Mouse (Mus musculus): ENCODE measurements around the gene Gpx2. TPM values are rescaled to one million over a fixed set of nuclear protein-coding genes. Genes with fewer than 3 reads are reported as not detected.

Gene Gpx2
- total RNA-seq, 2 experiments from 2014 or later = 0.88 TPM; not detected in 1

DNA sequence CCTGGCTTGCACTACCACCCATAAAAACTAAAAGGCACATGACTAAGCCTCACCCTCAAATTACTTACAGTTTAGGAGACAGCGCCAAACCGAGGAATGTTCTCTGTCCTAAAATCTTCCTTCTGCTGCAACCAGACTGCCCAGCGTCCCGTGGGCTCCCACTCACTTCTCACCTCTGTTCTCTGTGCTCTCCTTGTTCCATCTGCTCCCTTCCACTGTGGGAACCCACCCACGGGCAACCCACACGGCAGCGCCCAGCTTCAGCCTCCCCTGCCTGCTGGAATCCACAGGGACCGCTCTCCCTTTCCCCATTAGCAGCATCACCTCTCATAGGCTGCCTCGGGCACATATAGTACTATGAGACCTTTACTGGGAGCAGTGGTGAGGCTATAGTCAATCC lies 23.6 kb upstream of the Gpx2 start:
- no peak for TF ChIP-seq CTCF (conservative IDR thresholded peaks at IDR 0.05)
- H3K4me3 ChIP-seq = peak overlapping the region; percentile 27; the same call in 1 of the 2 replicates
- peak overlapping the region; percentile 50 for H3K27ac ChIP-seq
- peak; percentile 51 to 53 for DNase-seq (ENCODE audit: low spot score in 2 of 2)

DNA sequence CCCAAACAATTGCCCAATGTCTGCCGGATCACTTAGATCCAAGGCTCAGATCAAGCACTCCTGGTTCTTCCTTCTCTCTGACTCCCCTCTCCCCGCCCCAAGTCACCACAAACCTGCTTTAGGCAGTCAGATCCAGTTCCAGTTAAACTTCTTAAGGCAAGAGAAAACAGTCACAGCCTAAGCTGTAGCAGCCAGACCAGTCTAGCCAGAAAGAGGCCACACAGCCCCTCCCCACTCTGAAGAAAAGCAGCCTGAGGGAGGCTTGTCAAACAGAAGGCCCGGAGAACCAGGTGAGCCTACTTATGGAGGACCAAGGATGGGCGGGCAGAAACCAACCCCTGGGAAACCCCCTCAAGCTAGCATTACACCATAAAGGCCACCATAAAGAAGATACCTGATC lies 22.8 kb upstream of the Gpx2 start:
- TF ChIP-seq CTCF (conservative IDR thresholded peaks at IDR 0.05) = no peak
- H3K27ac ChIP-seq = peak overlapping the region; percentile 50
- DNase-seq (ENCODE audit: low spot score in 2 of 2) = no peak
- no peak overlapping the region for H3K4me3 ChIP-seq

DNA sequence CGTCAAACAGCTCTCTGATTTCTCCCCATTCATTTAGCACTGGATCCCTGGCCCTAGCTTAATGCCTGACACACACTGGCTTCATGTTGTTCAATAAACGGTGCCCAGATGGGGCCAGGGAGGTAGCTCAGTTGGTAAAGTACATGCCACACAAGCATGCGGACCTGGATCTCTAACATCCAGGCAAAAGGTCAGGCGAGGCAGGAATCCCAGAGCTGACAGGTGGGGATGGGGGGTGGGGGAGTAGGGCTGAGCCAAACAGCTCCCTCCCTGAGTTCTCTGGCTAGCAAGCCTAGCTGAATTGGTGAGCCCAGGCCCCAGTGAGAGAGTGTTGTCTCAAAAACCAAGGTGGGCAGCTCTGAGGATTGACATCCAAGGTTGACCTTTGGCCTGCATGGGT lies 21.8 kb upstream of the Gpx2 start:
- peak overlapping the region; percentile 50; the same call in 1 of the 2 replicates for H3K27ac ChIP-seq
- no peak for TF ChIP-seq CTCF (conservative IDR thresholded peaks at IDR 0.05)
- H3K4me3 ChIP-seq = no peak overlapping the region
- DNase-seq (ENCODE audit: low spot score in 2 of 2) = no peak

DNA sequence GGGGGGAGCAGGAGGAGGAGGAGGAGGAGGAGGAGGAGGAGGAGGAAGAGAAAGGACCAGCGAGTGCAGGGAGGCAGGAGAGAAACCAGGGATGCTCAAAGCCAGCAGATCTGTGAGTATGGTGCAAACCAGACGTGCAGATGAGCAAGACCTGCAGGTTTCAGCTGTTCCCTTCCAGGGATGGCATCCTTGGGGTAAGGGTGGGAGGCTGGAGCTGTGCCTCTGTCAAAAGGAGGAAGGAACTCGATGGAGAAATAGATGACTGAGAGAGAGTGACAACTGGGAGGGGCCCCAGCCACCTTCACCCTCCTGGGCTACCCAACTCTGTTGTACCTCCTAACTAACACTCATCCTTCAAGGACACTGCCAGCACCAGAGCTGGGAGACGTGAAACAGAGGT lies 21.4 kb upstream of the Gpx2 start:
- DNase-seq (ENCODE audit: low spot score in 2 of 2) = no peak
- Histone ChIP-seq H3K4me3 (no peak overlapping the region), H3K27ac (0 out of 2 replicates have a peak overlapping the region, but pooled peaks have one; percentile 50)
- no peak for TF ChIP-seq CTCF (conservative IDR thresholded peaks at IDR 0.05)

DNA sequence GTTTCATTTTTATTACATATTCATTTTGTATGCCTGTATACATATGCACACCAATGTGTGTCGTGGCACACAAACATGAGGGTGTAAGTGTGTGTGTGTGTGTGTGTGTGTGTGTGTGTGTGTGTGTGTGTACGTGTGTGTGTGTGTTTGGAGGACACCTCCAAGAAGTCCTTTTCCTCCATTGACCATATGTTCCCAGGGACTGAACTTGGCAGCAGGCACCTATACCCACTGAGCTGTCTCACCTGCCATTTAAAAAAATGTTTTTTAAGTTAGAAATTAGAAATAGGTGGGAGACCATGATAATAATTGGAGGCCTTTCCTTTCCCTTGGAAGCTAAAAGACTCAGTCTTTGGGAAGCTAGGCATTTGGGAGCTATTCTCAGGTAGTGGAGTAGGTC lies 18.8 kb upstream of the Gpx2 start:
- Histone ChIP-seq H3K27ac (no peak overlapping the region), H3K4me3 (no peak overlapping the region)
- DNase-seq (ENCODE audit: low spot score in 2 of 2) = no peak
- TF ChIP-seq CTCF (conservative IDR thresholded peaks at IDR 0.05) = no peak

DNA sequence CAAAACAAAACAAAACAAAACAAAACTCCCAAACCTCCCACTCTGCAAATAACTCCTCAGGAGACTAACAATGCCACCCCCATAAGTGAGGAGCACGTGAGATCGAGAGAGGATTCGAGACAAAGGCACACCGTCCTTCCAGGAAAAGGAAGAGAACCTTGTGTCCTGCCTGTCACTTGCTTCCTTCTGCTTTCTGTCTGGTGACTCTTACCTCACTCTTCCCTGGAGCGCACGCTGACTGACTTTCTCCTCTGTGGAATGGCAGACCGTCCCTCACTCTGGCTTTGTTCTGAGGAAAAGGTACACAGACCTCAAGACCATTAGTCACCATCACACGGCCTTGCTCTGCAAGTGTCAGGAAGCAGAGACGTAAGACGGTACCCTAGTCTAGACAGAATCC lies 18.2 kb upstream of the Gpx2 start:
- H3K27ac ChIP-seq = no peak overlapping the region
- no peak for DNase-seq (ENCODE audit: low spot score in 2 of 2)
- TF ChIP-seq CTCF (conservative IDR thresholded peaks at IDR 0.05) = no peak
- H3K4me3 ChIP-seq = no peak overlapping the region

DNA sequence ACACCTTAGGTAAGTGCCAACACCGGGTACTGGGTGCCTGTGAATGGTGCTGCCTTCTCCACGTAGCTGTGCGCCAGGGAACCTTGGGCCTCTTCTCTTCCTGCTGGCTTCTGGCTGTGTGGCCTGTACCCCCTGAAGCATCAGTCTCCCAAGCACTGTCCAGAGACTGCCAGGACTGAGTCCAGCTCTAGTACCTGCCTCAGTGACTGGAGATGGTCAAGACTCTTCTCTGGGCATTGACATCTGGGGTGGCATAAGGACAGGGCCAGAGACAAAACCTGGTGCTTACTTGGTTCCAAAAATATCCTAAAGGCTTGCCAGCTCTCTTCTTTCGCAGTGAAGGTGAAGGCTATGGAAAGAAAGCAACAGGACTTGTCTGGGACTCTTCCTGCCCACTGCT lies 15.7 kb upstream of the Gpx2 start:
- TF ChIP-seq CTCF (conservative IDR thresholded peaks at IDR 0.05) = no peak
- no peak for DNase-seq (ENCODE audit: low spot score in 2 of 2)
- no peak overlapping the region for H3K4me3 ChIP-seq
- no peak overlapping the region for H3K27ac ChIP-seq

DNA sequence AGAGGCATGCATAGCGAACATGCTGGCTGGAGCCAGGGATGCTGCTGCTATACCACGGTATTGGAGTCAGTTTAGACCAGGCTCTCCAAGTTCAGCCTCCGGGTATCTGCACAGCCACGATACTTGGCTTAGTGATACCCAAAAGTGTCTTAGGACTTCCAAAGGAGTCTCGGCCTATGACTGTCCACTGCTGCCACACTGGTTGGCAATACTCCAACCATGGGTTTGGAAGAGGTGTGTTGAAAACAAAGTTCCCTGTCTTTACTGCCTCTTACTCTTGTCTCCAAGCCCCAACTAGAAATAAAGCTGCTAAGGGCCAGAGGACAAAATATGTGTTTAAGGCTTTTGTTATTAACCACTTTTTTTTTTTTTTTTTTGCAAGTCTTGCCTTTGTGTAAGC lies 15.1 kb upstream of the Gpx2 start:
- Histone ChIP-seq H3K27ac (no peak overlapping the region), H3K4me3 (no peak overlapping the region)
- TF ChIP-seq CTCF (conservative IDR thresholded peaks at IDR 0.05) = no peak
- DNase-seq (ENCODE audit: low spot score in 2 of 2) = no peak

DNA sequence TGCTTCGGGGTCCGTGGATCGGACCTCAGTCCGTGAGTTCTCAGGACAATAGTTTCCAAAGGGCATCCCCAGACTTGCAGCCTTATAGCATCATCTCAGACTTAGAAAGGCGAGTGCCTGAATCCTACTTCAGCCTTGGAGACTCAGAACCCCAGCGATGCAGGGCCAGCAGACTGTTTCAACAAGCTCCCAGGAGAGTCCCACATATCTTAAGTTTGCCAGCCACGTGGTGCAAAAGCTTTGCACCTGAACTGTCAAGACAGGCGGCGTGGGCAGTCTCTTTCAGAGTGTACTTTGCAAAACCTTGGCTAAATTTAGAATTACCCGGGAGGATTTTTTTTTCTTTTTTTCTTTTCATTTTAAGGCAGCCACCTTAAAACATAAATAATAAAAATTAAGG lies 12.4 kb upstream of the Gpx2 start:
- Histone ChIP-seq H3K27ac (no peak overlapping the region), H3K4me3 (no peak overlapping the region)
- no peak for DNase-seq (ENCODE audit: low spot score in 2 of 2)
- no peak for TF ChIP-seq CTCF (conservative IDR thresholded peaks at IDR 0.05)

DNA sequence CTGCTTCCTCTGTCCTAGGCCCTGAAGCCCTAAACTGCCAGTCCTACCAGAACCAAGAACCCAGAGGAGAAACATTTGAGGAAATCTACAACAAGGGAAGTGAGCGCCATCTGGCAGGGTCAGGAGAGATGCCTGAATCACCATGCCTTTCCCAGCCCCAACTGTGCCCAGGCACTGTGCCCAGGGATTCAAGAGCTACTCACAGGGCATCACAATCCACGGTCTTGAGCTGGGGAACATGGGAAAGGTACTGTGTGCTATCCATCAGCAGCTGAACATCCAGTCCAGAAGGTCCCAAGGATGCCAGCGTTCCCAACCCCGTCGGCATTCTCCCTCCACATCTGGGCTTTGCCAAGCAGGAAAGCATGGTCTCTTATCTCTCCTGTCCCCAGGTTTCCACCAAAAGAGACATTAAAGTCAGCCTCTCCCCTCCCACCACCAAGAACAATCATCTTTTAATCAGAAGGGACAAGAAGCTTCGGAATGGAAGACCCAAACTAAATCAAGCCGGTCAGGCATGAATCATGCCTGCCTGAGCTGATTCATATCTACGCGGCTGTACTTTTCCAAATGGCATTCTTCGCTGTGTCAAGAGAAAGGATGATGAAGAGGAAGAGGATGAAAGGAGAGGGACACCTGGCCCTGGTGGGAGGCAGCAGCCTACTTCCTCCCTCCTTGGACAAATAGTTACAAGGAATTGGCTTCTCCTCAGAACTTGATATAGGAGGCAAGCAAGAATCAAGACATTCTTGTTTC lies 9.9 kb upstream of the Gpx2 start:
- peak overlapping the region; percentile 1; the same call in 1 of the 2 replicates for H3K27ac ChIP-seq
- no peak for DNase-seq (ENCODE audit: low spot score in 2 of 2)
- no peak for TF ChIP-seq CTCF (conservative IDR thresholded peaks at IDR 0.05)
- H3K4me3 ChIP-seq = no peak overlapping the region

DNA sequence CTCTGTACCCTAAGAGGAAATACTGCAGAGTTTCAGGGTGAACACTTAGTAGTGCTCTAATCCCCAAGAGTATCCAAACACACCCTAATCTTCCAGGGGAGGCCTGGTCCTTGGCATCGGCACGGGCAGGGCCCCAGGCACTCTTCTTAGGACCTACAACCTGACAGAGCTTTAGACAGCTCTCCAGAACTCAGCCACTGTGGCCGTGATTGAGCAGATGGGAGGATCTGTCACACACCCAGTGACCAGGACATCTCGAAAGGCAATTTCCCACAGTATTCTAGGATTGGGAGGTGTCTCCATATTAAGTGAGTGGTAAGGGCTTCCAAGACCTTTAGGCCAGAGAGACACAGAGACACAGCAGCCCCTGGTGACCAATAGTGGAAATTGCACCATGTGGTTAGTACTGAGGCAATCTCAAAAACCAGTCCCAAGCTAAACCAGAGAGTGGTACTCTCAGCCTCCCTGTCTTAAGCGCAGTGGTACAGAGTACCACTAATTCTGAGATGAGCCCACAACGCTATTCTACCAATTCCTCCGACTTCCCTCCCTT lies 8.4 kb upstream of the Gpx2 start:
- Histone ChIP-seq H3K4me3 (no peak overlapping the region), H3K27ac (no peak overlapping the region)
- TF ChIP-seq CTCF (conservative IDR thresholded peaks at IDR 0.05) = peak; percentile 87
- peak in 1 of 2 experiments; percentile 44 for DNase-seq (ENCODE audit: low spot score in 2 of 2)

DNA sequence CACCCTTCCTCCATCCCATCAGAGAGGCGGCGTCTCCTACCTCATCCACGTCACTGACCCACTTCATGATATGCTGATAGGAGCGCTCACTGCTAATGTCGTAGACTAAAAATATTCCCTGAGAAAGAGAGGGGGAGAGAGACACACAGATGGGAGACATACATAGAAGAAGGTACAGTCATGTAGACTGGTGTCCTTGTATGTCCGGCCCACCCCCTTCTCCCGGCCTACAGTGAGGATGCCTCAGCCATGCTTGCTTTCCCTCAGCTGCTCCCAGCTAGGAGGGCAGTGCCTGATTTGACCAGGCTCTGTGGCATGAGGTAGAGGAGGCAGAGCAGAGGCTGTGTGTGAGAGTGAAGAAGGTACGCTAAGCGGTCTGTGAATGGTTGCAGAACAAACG lies 7.7 kb upstream of the Gpx2 start:
- H3K27ac ChIP-seq = no peak overlapping the region
- DNase-seq (ENCODE audit: low spot score in 2 of 2) = no peak
- no peak for TF ChIP-seq CTCF (conservative IDR thresholded peaks at IDR 0.05)
- H3K4me3 ChIP-seq = no peak overlapping the region

DNA sequence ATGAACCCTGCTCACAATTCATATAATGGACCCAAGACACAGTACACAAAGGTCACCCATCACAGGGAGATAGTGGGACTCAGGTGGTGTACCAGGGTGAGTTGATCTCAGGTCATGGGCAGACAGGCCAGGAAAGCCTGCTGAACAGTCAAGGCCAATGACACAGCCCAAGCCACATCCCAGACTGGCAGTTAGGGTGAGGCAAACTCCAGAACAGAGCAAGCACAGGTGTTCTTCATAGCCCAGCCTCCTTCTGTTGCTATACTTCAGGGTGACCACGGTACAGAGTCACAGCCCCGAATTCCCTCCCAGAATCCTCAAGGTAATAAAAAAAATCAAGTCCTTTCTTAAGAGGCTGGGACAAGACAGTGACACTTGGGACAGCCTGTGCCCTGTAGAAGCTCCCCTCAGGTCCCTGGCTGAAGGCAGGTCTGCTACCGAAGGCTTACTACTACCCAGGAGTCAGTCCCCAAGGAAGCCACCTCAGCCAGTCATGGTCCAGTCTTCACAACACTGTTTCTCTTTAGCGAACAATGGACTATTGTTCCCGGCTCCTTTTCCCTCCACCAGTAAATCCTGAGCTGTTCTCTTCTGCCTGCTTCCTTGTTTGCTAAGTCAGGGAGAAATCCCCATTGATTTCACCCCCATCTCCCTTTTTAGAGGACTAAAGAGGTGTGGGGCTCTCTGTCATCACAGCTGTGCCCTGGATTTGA lies 2.8 kb upstream of the Gpx2 start:
- TF ChIP-seq CTCF (conservative IDR thresholded peaks at IDR 0.05) = no peak
- DNase-seq (ENCODE audit: low spot score in 2 of 2) = peak in 1 of 2 experiments; percentile 5
- no peak overlapping the region for H3K4me3 ChIP-seq
- no peak overlapping the region for H3K27ac ChIP-seq
